Mouse (Mus musculus): ENCODE data around the gene Plekhh1. TPM values are rescaled to one million over a fixed set of nuclear protein-coding genes. Genes with fewer than 3 reads are reported as not detected.

The Plekhh1 gene
- total and polyA plus RNA-seq, 3 experiments = 0.35 to 2.3 TPM; not detected in 1

- no peak for DNase-seq (ENCODE audit: low read depth, low spot score)
- Histone ChIP-seq H3K9me3 (replicated peaks; ENCODE audit: insufficient read depth, low read length) (no peaks in the 10 kb centered on the region), H3K9ac (ENCODE audit: control insufficient read depth, low read depth, low read length, poor library complexity, severe bottlenecking) (no peak overlapping the region), H3K79me2 (ENCODE audit: control insufficient read depth, insufficient read depth, low read length, poor library complexity) (no peaks in the 10 kb centered on the region), H3K27me3 (ENCODE audit: control insufficient read depth in 1 of 2, insufficient read depth in 2 of 2, low read length in 2 of 2) (peaks cover 19% of the 10 kb centered on the region in 2 experiments), H3K4me3 (ENCODE audit: control insufficient read depth in 1 of 2, insufficient read depth in 1 of 2, low read depth in 2 of 2, low read length in 2 of 2) (no peak overlapping the region), H3K4me1 (ENCODE audit: control insufficient read depth in 1 of 2, insufficient read depth in 2 of 2, low read length in 2 of 2) (0 out of 4 replicates have a peak, but pooled peaks cover 0 to 2% of the 10 kb centered on the region in 2 experiments), H3K27ac (ENCODE audit: control insufficient read depth, low read depth, low read length) (no peak overlapping the region), H3K36me3 (ENCODE audit: control insufficient read depth in 1 of 2, insufficient read depth in 2 of 2, low read length in 2 of 2) (no peaks in the 10 kb centered on the region)
- no peak for TF ChIP-seq RAD21 (IDR thresholded peaks at IDR 0.05; ENCODE audit: low read depth, low read length)
- no peak for TF ChIP-seq MEF2A (IDR thresholded peaks at IDR 0.05; ENCODE audit: extremely low read depth, insufficient replicate concordance, low read depth, low read length, poor library complexity, severe bottlenecking)
- TF ChIP-seq ZNF384 (IDR thresholded peaks at IDR 0.05; ENCODE audit: low read depth, low read length) = no peak
- TF ChIP-seq NELFE (IDR thresholded peaks at IDR 0.05; ENCODE audit: low read depth, low read length) = no peak
- no peak for TF ChIP-seq BHLHE40 (IDR thresholded peaks at IDR 0.05; ENCODE audit: borderline replicate concordance, low read depth, low read length)
- no peak for TF ChIP-seq USF2 (IDR thresholded peaks at IDR 0.05; ENCODE audit: borderline replicate concordance in 1 of 2, insufficient read depth in 1 of 2, low read depth in 1 of 2, low read length in 2 of 2)
- no peak for TF ChIP-seq CHD2 (IDR thresholded peaks at IDR 0.05; ENCODE audit: low read length)
- TF ChIP-seq ZKSCAN1 (IDR thresholded peaks at IDR 0.05; ENCODE audit: low read depth, low read length) = no peak
- no peak for TF ChIP-seq SIN3A (IDR thresholded peaks at IDR 0.05; ENCODE audit: low read length)
- no peak for TF ChIP-seq EP300 (IDR thresholded peaks at IDR 0.05; ENCODE audit: low read depth in 1 of 2, low read length in 2 of 2)
- no peak for TF ChIP-seq E2F4 (IDR thresholded peaks at IDR 0.05; ENCODE audit: borderline replicate concordance, low read depth, low read length)
- no peak for TF ChIP-seq HCFC1 (IDR thresholded peaks at IDR 0.05; ENCODE audit: low read depth, low read length)
- no peak for TF ChIP-seq POLR2AphosphoS2 (IDR thresholded peaks at IDR 0.05; ENCODE audit: low read length)
- TF ChIP-seq ZMIZ1 (IDR thresholded peaks at IDR 0.05; ENCODE audit: low read depth, low read length) = no peak
- TF ChIP-seq USF1 (IDR thresholded peaks at IDR 0.05; ENCODE audit: low read depth, low read length) = no peak
- no peak for TF ChIP-seq CHD1 (IDR thresholded peaks at IDR 0.05; ENCODE audit: low read depth, low read length)
- no peak for TF ChIP-seq NRF1 (IDR thresholded peaks at IDR 0.05; ENCODE audit: insufficient read depth, low read depth, low read length, poor library complexity, severe bottlenecking)
These were observed 5.4 kb downstream of the Plekhh1 start for GRCm38 (mm10) chr12:79034331-79034730.

- no peak for DNase-seq (ENCODE audit: low read depth, low spot score)
- Histone ChIP-seq H3K27me3 (ENCODE audit: control insufficient read depth in 1 of 2, insufficient read depth in 2 of 2, low read length in 2 of 2) (peaks cover 8 to 9% of the 10 kb centered on the region in 2 experiments), H3K36me3 (ENCODE audit: control insufficient read depth in 1 of 2, insufficient read depth in 2 of 2, low read length in 2 of 2) (no peaks in the 10 kb centered on the region), H3K9me3 (replicated peaks; ENCODE audit: insufficient read depth, low read length) (no peaks in the 10 kb centered on the region), H3K4me1 (ENCODE audit: control insufficient read depth in 1 of 2, insufficient read depth in 2 of 2, low read length in 2 of 2) (no peaks in the 10 kb centered on the region), H3K4me3 (ENCODE audit: control insufficient read depth in 1 of 2, insufficient read depth in 1 of 2, low read depth in 2 of 2, low read length in 2 of 2) (no peak overlapping the region), H3K27ac (ENCODE audit: control insufficient read depth, low read depth, low read length) (no peak overlapping the region), H3K79me2 (ENCODE audit: control insufficient read depth, insufficient read depth, low read length, poor library complexity) (no peaks in the 10 kb centered on the region), H3K9ac (ENCODE audit: control insufficient read depth, low read depth, low read length, poor library complexity, severe bottlenecking) (no peak overlapping the region)
- TF ChIP-seq MXI1 (IDR thresholded peaks at IDR 0.05; ENCODE audit: low read depth, low read length) = no peak
- no peak for TF ChIP-seq E2F4 (IDR thresholded peaks at IDR 0.05; ENCODE audit: borderline replicate concordance, low read depth, low read length)
These were observed 6.4 kb downstream of the Plekhh1 start for GRCm38 (mm10) chr12:79035349-79035748.

Measured in MEL (cell line).